Mouse (Mus musculus): ENCODE results near the gene Tpst2.

Tpst2 gene

DNA sequence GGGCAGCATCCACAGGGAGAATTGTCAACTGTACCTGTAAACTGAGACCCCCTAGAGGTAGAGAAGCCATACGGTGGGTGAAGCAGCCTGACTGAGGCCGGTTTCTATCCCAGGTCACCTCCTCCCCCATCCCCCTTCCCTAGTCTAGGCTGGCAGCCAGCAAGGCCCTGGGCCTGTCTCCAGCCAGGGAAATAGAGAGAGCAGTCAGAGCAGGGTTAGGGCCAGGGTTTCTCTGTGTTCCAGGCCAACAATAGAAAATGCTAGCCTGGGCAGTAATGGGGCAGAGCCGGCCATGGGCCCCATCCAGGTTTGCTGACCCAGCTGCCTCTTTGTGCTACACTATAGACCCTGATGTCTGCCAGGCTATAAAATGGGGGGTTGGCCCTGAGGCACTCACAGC is 21.1 kb upstream of the Tpst2 start, which contains the start of gene Crybb1:
Gene Crybb1 (plus strand): TSS at position 390 of the 400 bp plus-strand sequence.
- no peak for DNase-seq (ENCODE audit: low spot score in 2 of 2)

DNA sequence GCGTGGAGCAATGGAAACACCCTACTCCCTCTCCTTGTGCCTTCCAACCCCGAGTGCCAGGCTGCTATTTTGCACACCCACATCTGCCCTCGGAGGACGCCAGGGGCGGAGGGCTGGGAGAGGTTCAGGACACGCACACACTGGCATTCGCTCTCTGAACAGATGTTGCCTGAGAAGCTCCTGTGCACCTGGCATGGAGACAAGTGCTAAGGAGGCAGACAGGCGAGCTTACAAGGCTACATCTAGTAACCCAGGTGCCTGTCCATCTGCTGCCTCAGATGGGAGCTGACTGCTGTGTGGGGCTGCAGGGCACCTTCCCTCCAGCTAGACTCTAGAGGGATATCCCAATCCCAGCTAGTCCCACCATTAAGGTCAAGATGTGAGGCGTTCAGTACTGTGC is 20.0 kb upstream of the Tpst2 start:
- DNase-seq (ENCODE audit: low spot score in 2 of 2): no peak

DNA sequence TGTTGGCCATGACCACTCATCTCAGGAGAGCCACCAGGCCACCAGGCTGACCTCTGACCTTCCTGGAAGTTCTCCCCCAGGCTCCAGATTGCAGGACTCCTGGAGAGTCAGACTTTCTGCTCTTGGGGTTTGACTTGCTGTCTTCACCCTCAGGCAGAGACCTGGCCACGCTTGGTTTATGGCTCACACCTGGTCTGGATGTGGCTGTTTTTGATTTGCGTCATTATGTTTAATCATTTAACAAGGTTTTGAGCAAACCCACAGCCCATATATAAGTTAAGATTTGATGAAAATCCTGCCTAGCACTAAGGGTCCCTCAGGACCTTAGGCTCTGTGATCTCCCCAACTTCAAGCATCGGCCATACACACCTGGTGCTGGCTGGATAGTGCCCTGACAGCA is 18.6 kb upstream of the Tpst2 start:
- DNase-seq (ENCODE audit: low spot score in 2 of 2): no peak

DNA sequence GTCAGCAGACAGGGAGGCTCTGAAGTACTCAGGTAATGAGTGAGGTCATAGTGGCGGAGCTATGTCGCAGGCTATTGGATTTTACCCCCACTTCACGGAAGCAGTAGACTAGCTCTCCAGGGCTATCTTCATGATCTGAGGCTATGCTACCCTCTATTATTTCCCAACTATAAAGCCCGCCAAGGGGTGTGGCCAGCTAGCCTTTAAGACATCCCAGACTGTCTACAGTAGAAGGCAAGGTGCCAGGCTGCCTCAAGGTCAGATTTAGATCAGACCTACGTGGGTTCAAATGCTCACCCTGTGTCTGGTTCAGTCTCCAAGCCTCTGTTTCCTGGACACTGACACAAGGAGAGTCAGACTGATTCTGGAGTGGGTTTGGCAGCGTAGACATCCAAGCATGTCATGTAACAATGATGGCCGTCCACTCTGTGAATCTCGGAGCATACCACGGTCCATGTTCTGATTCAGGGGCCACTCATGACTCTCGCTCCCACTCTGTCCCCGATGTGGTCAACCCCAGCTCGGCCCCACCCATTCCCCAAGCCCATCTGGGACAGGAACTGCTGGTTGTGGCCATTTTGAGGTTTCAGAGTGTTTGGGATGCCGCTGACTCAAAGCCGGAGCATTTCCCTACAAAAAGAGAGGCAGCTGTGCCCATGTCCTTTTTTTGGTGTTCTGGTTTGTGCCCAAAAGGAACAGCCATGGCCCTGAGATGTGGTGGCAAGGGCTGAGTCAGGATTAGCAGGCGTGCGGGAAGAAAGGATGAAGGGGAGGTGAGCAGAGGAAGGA is 16.4 kb upstream of the Tpst2 start:
- no peak for DNase-seq (ENCODE audit: low spot score in 2 of 2)

DNA sequence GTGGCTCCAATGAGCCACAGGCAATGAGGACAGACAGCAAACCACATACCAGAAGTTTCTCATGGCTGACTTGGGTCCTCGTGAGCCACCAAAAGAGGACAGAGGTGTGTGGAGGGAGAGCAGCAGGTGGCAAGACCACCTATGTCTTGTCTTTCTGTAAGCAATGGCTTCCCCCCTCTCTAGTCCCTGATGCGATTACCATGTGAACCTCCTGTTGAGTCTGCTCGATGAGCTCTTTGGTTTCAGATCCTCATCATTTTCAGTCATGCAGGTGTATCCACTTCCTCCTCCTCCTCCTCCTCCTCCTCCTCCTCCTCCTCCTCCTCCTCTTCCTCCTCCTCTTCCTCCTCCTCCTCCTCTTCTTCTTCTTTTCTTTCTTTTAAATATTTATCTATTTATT is 15.7 kb upstream of the Tpst2 start:
- no peak for DNase-seq (ENCODE audit: low spot score in 2 of 2)

DNA sequence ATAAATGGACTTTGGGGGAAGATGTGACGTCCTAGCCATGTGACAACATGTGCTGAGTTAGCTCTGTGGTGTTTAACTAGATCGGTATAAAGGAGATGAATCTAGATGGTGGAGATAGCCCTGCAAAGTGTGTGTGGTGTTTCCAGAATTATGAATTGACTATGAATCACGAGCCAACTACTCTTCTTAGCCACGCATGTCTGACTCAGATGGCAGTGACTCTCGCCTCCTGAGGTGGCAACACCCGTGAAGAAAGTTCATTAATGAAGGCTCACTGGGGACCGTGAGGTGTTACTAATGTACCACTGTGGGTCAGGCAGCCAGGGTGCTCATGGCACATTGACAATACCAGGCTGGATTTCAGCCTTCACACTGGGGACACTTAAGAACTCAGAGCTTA is 12.4 kb upstream of the Tpst2 start:
- DNase-seq (ENCODE audit: low spot score in 2 of 2): no peak

DNA sequence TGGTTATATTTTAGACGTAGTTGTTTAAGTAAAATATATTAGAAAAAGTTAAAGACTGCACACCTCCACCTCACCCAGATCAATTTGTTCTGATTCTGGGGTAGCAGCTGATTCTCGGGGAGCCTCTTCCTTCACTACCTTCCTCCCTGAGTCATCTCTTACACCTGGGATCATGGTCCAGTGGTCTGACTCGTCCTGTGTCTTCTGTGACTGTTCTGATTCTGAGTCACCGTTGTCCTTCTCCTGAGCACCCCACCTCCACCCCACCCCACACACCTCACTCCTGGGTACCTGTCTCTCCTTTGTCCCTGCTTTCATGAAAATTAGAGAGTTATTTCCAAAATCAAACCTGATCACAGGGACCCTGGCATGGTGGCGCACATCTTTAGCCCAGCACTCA is 11.4 kb upstream of the Tpst2 start:
- no peak for DNase-seq (ENCODE audit: low spot score in 2 of 2)

DNA sequence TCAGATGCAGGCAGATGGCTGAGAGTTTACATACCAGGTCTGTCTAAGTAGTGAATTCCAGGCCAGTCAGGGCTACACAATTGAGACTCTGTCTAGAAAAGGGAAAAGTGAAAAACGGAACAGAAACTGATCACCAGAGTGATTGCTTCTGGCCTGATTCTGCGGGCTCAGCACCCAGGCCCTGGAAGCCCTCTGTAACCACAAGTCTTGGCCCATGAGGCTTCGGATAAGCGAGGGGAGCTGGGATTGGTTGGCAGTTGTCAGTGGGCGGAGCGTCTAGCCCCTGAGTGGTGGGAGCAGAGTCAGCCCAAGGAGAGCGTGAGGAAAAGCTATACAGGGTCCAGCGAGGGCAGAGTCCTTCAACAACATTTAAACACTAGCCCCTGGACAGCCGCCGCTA is 11.0 kb upstream of the Tpst2 start:
- no peak for DNase-seq (ENCODE audit: low spot score in 2 of 2)

DNA sequence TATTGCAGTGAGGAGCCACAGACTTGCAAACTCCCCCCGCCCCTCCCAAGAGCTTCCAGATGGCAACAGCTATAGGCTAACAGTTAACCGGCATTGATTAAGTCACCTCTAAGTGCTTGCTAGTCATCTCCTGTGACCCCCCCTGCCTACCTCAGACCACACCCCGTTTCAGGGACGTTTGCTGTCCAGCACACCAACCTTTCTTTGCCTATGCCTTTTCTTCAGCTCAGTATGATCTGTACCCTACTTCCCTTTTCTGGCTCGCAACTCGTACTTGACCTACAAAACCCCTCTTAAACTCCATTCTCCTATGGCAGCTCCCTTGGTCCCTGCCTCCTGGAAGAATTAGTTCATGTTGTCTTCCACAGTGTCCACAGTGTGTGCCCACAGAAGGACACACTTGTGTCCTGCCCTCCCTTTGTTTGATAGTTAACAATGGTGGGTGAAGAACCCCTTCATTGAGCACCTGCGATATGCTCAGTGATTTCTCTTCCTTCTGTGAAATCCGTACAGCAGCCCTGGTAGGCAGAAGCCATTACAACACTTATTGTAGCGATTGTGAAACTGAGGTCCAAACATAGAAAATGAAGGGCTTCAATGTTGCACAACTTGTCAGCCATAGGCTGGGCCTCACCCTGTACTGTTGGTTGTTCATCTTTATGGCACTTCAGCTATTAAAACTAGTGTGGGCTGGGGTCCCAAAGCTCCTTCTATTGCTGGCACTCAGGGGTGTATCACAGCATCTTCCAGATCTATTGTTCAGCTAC is 10.3 kb upstream of the Tpst2 start:
- no peak for DNase-seq (ENCODE audit: low spot score in 2 of 2)

DNA sequence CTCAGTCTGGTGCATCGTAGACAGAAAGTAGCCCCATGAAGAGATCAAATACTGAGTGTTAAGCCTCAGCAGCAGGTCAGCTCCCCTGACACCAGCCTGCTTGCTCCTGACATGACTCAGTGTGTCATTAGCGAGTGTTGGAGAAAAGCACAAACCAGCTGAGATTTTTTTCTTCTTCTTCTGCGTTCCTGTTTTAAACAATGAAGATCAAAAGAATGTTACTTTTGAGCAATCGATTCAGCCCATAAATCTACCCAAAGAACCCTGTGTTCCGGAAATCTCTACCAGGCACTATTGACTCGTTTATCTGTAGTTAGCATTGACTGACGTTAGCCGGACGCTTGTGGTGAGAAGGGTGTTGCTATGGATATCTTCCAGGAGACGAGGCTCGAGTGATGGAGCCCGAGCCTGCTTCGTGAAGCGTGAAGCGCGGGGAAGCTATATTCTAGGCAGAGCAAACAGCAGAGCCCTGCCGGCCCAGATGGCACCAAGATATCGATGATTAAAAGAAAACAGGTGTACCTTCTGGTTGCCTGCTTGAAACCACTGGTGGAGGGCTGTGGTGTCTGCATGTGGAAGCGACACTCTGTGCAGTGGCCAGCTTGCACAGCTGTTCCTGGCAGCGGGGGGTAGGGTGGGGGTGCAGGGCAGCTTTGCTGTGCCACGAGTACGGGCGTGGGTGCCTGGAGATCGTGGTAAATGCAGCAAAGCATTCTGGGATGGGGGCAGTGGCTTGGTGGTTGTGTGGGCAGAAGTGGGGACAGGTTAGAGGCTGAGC is 5.5 kb upstream of the Tpst2 start:
- DNase-seq (ENCODE audit: low spot score in 2 of 2): no peak

DNA sequence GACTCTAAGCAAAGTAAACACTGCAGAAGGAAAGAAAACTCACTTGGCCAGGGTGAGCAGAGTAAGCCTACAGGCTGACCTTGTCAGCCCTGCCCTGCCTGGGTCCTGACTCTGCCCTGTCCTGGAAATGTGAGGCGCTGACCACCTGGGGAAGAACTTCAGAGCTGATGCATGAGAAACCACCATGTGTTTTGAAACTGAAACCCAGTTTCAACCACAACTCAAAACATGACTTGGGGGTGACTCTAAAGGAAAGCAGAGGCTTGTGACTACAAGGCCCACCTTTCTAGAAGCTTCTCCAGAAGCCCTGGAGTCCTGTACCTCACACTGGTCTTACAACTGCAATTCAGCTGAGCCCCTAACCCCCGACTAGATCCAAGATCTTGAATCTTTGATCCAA is 3.6 kb upstream of the Tpst2 start:
- no peak for DNase-seq (ENCODE audit: low spot score in 2 of 2)

DNA sequence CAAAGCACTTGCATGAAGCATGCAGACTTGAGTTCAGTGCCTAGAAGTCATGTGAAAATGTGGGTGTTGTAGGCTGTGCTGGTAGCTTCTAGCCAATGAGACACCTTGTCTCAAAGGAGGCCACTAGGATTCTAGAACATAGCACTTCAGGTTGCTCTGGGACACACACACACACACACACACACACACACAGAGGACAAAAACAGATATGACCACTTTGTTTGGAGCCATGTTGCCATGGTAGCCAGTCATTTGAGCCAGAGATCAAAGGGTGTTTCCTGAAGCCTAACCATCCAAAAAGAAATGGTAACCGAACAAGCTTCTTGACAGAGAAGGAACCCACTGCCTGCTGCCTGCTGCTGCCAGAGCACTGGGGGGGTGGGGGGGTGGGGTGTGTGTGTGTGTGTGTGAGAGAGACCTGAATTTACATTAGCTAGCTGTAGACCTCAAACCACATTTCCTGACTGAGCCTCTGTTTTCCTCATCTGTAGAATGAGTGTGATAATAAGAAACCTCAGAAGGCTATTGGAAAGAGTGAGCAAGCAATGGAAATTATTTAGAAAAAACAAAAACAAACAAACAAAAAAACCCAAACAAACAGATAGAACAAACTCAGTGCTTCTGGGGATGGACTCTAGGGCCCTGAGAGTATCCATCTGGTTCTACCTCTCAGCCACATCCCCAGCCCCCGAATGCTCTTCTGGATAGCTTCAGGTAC is 2.6 kb upstream of the Tpst2 start:
- no peak for DNase-seq (ENCODE audit: low spot score in 2 of 2)

DNA sequence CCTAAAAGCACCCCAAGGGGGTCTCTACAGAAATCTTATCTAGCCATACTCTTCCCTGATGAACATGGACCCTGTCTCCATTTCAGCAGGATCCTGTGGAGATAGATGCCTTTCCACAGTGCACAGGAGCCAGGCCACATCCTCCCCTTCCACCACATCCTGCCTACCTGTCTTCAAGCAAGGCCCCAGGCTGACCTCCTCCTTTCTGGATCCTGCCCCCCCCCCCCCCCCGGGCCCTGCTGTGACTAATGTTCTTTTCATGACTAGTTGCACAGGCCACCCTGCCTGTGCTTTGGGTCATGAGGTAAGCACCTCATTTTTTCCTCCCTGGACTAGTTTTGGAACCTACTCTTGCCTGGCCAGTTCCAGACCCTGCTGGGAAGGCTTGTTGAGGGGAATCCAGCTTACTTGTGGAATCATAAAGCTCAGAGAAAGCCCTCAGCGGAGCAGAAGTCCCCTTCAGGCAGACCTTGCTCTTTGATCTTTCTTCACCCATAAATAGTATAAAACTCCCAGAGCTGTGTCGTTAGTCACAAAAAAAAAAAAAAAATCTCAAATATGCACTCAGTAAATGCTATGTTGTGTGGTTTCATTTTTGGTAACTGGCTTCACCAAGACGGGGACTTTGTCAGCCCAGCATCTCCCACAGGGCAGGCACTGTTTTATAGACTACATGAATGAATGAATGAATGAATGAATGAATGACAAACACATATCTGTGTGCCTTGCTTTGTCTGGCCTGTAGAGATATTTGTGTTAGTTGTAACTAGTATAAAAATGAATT is 1.3 kb upstream of the Tpst2 start:
- DNase-seq (ENCODE audit: low spot score in 2 of 2): no peak

DNA sequence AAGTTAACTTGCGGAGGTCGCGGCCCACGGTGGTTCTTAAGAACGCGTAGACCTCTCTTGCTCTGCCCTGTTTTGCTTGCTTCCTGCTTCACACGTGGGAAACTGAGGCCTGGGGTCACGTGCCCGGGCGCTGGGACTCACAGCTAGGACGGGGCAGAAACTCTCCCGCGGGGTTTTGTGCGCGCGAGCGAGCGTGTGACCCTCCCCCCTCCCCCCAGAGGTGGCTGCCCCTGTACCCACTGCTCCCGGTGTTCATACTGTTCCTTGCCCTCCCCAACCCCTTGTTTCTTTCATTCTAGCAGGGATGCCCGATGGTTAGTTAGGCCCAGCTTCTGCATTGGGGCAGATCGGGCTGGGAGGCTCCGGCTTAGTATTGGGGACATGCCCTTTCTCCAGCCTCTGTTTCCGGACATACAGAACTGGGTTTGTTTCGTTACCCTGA is 437 bp downstream of the Tpst2 start:
- no peak for DNase-seq (ENCODE audit: low spot score in 2 of 2)

DNA sequence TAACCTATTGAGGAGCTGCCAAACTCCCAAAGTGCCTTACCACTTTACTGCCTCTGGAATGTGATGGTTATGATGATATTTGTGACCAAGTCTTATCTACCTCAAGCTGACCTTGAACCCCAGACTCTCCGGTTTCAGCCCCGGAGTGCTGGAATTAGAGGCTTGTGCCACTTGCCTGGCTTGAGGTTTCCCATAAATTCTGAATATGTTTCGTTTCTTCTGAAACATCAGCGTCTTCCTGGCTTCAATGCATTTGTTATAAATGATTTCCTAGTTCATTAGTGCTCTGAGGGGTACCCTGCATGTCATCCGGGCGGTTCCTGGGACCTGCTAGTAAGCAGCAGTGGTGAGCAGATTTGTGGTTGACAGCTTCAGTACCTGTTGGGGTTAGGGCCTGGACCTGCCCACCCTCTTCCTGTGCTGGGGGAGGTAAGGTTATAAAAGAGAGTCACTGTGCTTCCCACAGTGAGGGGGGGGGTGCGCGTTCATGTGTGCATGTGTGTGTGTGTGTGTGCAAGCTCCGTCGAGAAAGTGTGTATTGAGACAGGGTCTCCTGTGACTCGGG is 1.5 kb downstream of the Tpst2 start:
- DNase-seq (ENCODE audit: low spot score in 2 of 2): no peak

DNA sequence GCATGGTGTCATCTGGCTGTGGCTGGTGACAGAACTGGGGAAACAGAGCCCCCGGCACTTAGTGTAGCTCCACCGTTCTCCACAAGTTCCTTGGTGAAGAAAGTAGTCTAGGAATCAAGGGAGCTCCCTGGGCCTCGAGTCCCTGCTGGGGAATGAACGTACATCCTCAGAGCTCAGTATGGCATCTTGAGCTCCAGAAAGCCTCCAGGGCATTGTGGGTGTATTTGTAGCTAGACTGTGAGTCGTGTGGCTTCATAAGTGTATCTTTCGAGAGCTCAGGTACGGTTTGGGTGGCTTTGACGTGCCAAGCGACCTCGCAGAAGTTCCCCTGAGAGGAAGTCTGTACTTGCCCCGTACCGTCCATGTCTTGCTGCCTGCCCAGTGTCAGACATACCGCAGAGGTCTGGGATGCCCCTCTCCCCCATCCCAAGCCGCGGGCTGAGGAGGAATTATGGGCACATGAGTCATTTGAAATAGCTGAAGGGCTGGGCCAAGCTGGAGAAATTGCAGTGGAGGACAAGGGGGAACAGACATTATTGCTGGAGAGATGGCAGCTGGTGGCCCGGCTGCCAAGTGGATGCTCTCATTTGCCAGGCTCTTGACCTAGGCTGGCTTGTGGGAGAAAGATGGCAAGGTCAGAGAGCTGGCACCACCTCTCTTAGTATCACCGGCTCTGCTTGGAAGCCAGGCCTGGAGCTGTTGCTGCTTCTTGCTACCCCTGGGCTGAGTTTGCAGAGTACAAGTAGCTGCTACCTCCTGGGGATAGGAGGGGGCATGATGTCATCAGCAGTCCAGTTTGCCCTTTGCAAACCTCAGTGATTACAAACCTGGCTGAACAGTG is 2.9 kb downstream of the Tpst2 start:
- DNase-seq (ENCODE audit: low spot score in 2 of 2): no peak

DNA sequence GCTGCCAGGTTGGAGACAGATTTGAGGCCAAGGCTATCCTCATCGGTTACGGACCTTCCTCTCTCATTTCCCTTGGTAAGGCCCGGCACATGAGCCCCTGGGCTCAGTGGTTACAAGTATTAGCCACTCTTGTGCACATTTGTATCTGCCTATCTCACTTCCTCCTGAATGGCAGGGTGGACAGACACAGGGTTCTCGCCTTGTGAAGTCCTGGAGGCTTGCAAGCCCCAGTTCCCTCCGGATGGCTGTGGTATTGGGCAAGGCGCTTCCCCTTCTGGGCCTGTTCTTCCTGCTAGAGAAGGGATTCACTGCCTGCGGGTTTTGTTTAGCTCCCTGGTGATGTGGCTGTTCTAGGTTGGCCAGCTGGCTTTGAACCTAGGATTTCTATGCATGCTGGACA is 3.7 kb downstream of the Tpst2 start:
- DNase-seq (ENCODE audit: low spot score in 2 of 2): no peak

DNA sequence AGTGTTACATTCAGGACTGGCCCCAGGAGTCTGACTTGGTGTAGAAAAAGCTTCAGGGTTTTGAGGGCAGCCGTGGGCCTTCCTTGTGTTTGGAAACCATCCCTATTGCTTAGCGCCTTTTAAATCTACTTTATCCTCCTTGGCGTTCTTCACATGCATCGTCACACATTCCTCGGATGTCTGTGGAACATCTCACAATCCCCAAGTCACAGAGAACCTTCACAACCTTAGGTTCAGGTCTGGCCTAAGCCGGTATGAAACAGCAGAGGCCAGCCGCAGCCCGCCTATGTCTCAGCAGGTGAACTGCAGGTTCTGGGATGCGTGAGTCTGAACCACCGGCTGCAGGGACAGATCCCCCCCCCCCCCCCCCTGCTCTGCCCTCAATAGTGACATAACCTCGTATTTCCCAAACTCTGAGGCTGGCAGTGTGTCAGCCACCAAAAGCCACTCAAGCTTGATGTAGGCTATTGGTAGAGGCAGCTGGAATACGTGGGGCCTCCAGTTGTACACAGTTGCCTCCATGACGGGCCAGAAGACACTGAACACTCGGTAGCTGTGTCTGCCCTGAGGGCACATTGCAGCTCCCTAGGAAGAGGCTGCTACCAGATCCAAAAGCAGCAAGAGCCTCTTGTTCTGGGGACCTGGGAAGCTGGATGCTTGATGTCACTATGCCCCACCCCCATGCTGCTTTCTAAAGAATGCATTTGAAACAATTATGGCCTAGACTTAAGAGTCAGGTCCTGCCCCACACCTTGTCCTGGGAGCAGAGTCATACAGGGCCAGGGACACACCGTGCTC is 4.6 kb downstream of the Tpst2 start:
- no peak for DNase-seq (ENCODE audit: low spot score in 2 of 2)

DNA sequence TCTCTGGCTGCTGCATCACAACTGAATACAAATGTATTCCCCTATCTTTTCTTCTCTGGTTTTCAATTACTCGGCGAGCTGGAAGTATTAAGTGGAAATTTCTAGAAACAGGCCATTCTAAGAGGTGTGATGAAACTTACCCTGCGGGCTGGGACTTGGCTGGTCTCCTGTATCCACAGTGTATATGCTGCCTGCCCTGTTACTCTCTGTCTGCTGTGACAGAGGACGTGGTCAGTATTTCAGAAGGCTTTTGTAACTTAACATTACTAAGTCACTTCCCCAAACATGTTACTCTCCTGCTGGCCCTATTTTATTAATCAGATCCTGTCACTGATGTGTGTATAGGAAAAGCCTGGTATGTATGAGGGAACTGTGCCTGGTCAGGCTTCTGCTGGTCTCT is 5.2 kb downstream of the Tpst2 start:
- no peak for DNase-seq (ENCODE audit: low spot score in 2 of 2)

Data from spleen, postnatal 4 days (tissue).